Comparison of ENCODE assay signal across 15 mouse cellular contexts in the genomic region with DNA sequence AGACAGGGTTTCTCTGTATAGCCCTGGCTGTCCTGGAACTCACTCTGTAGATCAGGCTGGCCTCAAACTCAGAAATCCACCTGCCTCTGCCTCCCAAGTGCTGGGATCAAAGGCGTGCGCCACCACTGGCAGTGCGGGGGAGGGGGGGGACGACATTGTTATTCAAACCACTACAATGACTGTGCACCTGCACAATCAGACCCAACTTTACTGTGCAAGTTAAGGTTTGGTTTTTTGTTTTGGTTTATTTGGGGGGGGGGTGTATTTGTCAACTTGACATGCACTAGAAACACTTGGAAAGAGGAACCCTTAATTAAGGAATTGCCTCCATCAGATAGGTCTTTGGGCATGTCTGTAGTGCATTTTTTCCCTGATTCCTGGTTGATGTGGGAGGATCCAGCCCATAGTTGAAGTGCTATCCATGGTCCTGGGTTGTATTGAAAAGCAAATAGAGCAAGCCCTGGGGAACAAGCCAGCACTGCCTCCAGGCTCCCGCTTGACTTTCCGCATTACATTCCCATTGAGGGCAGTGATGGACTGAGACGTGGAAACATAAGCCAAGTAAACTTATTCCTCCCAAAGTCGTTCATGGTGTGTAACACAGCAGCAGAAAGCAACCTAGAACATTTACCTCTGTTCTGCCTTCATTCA. TPM values are rescaled to one million over a fixed set of nuclear protein-coding genes. Genes with fewer than 3 reads are reported as not detected.
"Had no signal": no experiment of that assay in that cellular context is flagged by ENCODE, and none has a peak within 500 bp of the region (broad histone marks: within the 10 kb centered on the region; RNA-seq: fewer than 3 reads in every experiment).

No protein-coding gene starts in this region.

- H3K36me3 ChIP-seq: limb, embryonic 15.5 days; liver, embryonic 12.5 days; lung, embryonic 15.5 days; midbrain, embryonic 15.5 days; neural tube, embryonic 12.5 days had no signal

- H3K27ac ChIP-seq: limb, embryonic 15.5 days; liver, embryonic 12.5 days; lung, embryonic 15.5 days; midbrain, embryonic 15.5 days; neural tube, embryonic 12.5 days had no signal

- H3K4me3 ChIP-seq: limb, embryonic 15.5 days; liver, embryonic 12.5 days; lung, embryonic 15.5 days; midbrain, embryonic 15.5 days; neural tube, embryonic 12.5 days had no signal

- ATAC-seq: liver, embryonic 12.5 days; midbrain, embryonic 15.5 days had no signal

- H3K9ac ChIP-seq: limb, embryonic 15.5 days; liver, embryonic 12.5 days; lung, embryonic 15.5 days; midbrain, embryonic 15.5 days; neural tube, embryonic 12.5 days had no signal

- H3K4me2 ChIP-seq: limb, embryonic 15.5 days; liver, embryonic 12.5 days; lung, embryonic 15.5 days; midbrain, embryonic 15.5 days; neural tube, embryonic 12.5 days had no signal

- H3K9me3 ChIP-seq: limb, embryonic 15.5 days; liver, embryonic 12.5 days; lung, embryonic 15.5 days; midbrain, embryonic 15.5 days; neural tube, embryonic 12.5 days had no signal

- H3K27me3 ChIP-seq: limb, embryonic 15.5 days; liver, embryonic 12.5 days; lung, embryonic 15.5 days; midbrain, embryonic 15.5 days; neural tube, embryonic 12.5 days had no signal

- DNase-seq: kidney, adult 8-10 months; kidney, postnatal 36 days; layer of hippocampus, adult 9-11 months; layer of hippocampus, postnatal 36 days; right cerebral cortex, postnatal 4 days; thymus, adult 18-20 months; thymus, postnatal 14 days had no signal

RNA-seq across cellular contexts. Expression of gene Tll2, which starts 59.7 kb away (rescaled TPM):
- total RNA-seq: monocyte, adult 5-6 weeks had no signal
- polyA plus RNA-seq: kidney, embryonic 16.5 days; liver, embryonic 12.5 days; liver, embryonic 16.5 days; lung, embryonic 15.5 days had no signal
